Mouse (Mus musculus) embryonic fibroblast, embryonic 13.5 days (primary cell): Measurements from ENCODE around the gene Tax1bp3.

Experiments
- CTCF ChIP-seq: IDR thresholded peaks from 2 replicates; pipeline ENCODE4 v1.5.1; 2011; ENCODE audit warnings: mild to moderate bottlenecking, control low read depth, low read length, moderate library complexity, borderline replicate concordance; ENCODE audit not compliant: insufficient read depth
- POLR2A ChIP-seq: IDR thresholded peaks from 2 replicates; pipeline ENCODE4 v1.6.1; 2011; ENCODE audit warnings: low read depth, mild to moderate bottlenecking, control low read depth, low read length, moderate library complexity

GRCm38 (mm10) chr11:73232513-73232912, 55.6 kb downstream of the Tax1bp3 start:
- no peak for TF ChIP-seq CTCF
- no peak for TF ChIP-seq POLR2A
